Mouse (Mus musculus) layer of hippocampus, postnatal 14 days (tissue): Measurements from ENCODE around the gene Lgsn. TPM values are rescaled to one million over a fixed set of nuclear protein-coding genes. Genes with fewer than 3 reads are reported as not detected.

ENCODE experiments used
- DNase-seq, 2 experiments: peaks; one replicate each; pipeline ENCODE4 v3.0.0; 2021 to 2022; ENCODE audit warnings: low spot score in 2 of 2, mixed read lengths in 1 of 2
- long read RNA-seq, 2 experiments: library from polyadenylated mRNA; stranded (forward); transcript quantifications; one replicate each; pipeline ENCODE4 v2.0.0; 2021
- total RNA-seq, 2 experiments: library from RNA; stranded (reverse); gene quantifications; 2 replicates each; pipeline ENCODE4 v1.2.3; 2021

The Lgsn gene
- not detected for total RNA-seq
- long read RNA-seq, experiment 1 = 0 reads
- long read RNA-seq, experiment 2 = 0 reads

GRCm38 (mm10) chr1:31176101-31176500, at the start of gene Lgsn:
Gene Lgsn (plus strand): TSS chr1:31176401.
- no peak for DNase-seq

DNA sequence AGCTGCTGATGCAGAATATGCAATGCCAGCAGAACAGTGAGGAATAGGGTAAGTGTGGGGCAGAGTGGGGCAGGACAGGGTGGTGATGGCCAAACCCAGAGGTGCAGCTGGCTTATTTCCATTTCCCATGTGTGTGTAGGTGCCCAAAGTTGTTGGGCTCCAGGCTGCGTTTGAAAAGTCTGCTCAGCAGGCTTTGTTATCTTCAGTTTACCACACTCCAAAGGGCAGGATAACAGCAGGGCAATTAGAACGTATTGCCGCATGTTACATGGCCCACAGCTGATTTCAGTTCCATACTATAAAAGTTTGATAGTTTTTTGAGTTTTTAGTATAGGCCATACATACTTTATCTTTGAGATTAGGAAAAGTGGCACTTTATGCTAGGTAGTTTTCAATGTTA, 37.8 kb upstream of the Lgsn start:
- no peak for DNase-seq

DNA sequence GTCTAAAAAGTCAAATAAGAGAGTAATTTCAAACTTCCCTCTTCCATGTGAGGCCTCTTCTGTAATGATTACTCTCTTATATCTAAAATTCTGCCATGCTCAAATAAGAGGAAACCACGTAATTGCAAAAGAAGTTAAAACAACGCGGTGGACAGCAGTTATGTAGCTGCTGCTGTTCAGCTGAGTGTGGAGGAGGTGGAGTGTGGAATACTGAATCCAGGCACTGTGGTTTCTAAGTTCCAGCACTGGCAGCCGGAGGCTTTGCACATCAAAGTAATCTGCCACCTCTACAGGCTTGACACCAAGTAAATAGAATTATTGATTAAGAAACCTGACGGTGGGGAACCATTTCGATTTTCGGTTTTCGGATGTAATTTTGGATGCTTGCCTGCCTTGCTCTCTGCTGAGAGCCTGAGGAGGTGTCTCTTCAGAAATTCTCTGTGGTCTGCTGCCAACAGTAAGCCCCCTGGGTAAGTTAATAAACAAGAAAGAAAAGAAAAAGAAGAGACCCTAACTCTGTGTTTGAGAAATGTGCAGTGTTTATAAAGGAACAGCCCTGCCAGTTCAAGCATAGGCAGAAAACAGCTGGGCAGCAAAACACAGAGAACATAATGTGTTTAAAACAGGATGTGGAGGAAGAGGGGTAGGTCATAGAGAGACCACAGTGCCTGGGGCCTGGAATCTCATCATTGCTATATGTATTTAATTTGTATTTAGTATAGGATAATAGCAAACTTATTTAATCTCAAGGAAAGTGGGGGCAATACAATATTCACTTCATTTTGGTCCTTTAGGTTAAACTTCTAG, 33.7 kb upstream of the Lgsn start:
- DNase-seq = no peak

GRCm38 (mm10) chr1:31143571-31143970, 32.6 kb upstream of the Lgsn start:
- DNase-seq = no peak

DNA sequence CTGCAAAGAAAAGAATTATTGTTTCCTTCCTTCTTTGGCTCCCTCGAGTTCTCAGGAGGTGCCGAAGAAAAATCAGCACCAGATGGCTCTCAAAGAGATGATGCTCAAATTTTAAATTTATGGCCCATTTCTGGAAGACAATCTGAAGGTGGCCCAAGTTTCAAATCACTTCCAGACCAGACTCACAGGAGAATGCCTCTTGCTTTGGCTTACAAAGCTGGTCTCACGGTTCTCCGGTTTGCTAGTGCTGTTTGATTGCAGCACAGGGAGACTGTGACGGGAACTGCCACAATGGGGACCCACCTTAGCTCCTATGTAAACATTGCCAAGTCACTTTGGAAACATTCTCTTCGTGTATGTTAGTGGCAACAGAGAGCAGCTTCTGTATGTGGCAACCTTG, 26.5 kb upstream of the Lgsn start:
- DNase-seq = no peak

DNA sequence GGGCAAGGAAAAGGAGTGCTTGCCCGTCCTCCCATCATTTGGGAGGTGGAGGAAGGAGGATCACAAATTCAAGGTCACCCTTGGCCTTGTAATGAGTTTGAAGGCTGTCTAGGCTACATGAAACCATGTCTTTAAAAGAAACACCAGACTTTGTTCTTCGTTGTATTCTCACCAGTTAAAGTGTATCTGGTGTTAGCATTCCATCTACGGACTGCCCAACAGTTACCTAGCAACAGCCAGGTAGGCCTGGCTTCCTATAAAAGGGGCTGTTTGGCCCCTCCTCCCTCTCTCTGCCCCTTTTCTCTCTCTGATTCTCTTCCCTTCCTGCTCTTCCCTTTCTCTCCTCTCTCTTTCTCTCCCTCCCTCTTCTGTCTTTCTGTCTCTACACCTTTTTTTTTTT, 25.7 kb upstream of the Lgsn start:
- DNase-seq = no peak

DNA sequence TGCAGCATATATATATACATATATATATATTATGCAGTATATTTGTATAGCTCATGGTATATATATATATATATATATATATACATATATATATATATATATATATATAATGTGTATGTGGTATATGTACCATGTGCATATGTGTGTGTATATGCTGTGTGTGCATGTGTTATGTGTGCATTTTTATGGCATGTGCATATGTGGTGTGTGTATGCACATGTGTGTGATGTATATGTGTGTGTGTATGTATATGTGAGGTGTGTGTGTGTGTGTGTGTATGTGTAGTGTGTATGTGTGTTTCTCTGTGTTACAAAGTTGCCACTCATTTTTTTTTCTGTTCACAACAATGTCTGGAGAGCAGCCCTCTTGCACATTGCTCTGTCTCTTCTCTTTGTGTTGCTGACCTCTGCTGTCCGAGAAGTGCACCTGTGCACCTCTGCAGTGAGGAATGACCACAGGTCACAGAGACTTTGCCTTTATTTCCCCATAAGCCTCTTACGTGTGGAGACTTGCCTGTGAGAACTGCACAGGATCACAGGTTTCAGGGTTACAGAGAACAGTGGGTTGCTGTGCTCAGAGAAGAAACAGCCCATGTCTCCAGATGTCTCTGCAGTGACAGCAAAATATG, 23.3 kb upstream of the Lgsn start:
- DNase-seq = no peak

GRCm38 (mm10) chr1:31153793-31154349, 22.3 kb upstream of the Lgsn start:
- DNase-seq = peak; percentile 29 to 64

GRCm38 (mm10) chr1:31156185-31156584, 20.0 kb upstream of the Lgsn start:
- no peak for DNase-seq

GRCm38 (mm10) chr1:31156884-31157283, 19.3 kb upstream of the Lgsn start:
- DNase-seq = no peak

GRCm38 (mm10) chr1:31164527-31165189, 11.5 kb upstream of the Lgsn start:
- DNase-seq = no peak

DNA sequence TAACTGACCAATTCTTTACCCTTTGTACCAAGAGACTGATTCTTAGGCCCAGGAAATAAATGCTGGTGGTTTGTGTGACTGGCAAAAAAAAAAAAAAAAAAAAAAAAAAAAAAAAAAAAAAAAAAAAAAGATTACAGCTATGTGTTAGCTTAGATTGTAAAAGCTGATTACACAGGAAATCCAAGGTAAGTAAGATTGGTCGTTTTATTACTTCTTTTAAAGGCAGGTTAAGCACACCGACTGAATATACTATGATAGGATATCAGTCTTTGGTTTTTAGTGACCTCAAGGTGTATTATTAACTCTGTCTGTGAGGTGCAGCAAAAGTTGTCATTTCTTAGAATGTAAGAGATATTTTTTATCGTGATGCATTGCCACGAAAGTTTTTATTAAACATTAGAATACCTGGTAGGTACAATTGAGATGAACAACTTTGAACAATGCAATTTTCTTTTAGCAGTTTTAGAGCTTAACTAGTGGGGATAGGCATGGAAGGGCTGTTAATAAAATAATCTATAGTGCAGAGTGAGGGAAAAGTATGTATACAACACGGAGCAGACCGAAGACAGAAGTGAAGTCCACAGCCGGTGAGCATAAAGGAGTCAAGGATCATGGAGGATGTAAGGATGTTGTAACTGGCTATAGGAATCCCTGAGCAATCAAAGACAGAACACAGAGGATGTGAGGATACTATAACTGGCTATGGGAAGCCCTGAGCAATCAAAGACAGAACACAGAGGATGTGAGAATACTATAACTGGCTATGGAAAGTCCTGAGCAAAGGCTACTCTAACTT, 10.7 kb upstream of the Lgsn start:
- no peak for DNase-seq

- DNase-seq = no peak
Observed at GRCm38 (mm10) chr1:31175401-31175800, 800 bp upstream of the Lgsn start.

DNA sequence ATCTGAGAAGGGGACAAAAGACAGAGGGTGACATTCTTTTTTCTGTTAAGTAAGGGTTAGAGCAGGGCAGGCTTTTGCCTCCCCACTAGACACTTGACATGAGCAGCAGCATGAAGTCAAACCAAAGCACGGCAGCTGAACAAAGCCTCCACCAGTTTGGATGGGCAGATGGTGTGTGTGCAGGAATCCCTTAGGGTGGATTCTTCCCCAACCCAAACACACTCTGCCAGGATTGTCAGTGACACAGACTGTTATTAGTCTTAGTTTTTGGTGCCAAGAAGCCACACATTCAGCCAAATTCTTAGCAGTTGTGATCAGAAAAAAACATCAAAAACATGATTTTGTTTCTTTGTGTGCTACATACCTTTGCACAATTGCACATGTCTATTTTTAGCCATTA, 2.1 kb downstream of the Lgsn start:
- DNase-seq = peak; percentile 51 to 83

- DNase-seq = no peak
Observed at GRCm38 (mm10) chr1:31190237-31190866, 14.2 kb downstream of the Lgsn start.

DNA sequence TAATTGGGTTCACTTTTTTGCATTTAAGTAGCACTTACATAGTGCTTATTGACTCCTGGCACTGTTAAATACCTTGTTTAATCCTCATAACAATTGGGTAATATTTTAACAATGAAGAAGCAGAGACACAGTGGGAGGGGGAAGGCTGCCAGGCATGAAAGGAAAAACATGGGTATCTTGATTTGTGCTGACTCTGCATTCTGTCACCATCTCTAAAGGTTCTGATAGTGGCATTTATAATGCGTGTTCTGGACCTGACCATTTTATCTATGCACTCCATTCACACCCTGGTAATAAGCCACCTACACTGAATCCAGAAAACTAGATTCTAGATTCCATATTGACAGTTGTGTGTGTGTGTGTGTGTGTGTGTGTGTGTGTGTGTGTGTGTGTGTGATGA, 19.4 kb downstream of the Lgsn start:
- no peak for DNase-seq

DNA sequence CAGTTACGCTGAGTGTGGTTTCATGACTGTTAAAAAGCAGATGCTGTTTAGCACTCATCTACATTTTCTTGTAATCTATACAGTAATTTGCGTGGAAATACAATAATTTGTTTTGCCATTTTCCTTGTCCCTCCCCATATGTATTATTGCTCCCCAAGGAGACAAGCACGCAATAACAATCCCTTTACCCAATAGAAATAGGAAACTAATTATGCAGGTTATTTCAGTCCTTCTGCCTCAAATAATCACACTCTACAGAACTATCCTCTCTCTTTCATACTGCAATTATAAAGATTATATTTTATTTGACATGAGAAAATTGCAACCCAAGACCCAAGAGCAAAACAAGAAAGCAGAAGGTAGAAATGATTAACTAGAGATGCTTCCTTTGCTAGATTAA, 20.8 kb downstream of the Lgsn start:
- no peak for DNase-seq

- no peak for DNase-seq
Observed at GRCm38 (mm10) chr1:31203771-31204170, 27.6 kb downstream of the Lgsn start.

GRCm38 (mm10) chr1:31205346-31205745, 29.1 kb downstream of the Lgsn start:
- no peak for DNase-seq

DNA sequence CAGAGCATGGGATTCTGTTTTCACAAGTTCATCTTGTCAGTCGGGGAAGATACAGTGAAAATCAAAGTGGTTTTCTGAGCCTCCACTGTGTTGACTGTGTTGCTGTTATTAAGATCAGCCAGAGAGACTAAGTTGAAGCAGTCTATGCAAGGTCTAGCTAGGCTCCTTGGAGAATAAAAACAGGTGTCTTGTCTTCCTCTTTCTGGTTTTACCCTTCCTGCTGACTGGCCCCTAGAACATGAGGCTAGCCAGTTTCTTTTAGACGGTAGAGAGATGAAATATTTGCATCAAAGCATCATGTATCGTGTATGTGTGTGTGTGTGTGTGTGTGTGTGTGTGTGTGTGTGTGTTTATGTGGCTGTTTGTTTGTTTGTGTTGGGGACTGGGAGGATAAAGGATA, 29.6 kb downstream of the Lgsn start:
- no peak for DNase-seq

- peak; percentile 35 to 85 for DNase-seq
Observed at GRCm38 (mm10) chr1:31210144-31210543, 33.9 kb downstream of the Lgsn start.
